Mouse (Mus musculus): ENCODE data around the gene Gng7. TPM values are rescaled to one million over a fixed set of nuclear protein-coding genes. Genes with fewer than 3 reads are reported as not detected.

Gng7 gene
- total and polyA plus RNA-seq, 3 experiments, result 0.50 to 0.68 (median 0.63) TPM

- intact Hi-C loops (cut with DNase I), result no loop called here
- TF ChIP-seq CTCF (IDR thresholded peaks at IDR 0.05) (no peak), POLR2A (IDR thresholded peaks at IDR 0.05; ENCODE audit: insufficient read depth, low read depth, low read length) (no peak), EP300 (IDR thresholded peaks at IDR 0.05; ENCODE audit: insufficient read depth, low read depth, low read length) (no peak)
- no peaks in the 10 kb centered on the region for H3K36me3 ChIP-seq (ENCODE audit: control insufficient read depth, insufficient read depth, low read length)
- no peak overlapping the region for H3K9ac ChIP-seq (ENCODE audit: low read depth, low read length)
- no peak overlapping the region for H3K4me3 ChIP-seq
- DNase-seq, result no peak
- 80% methylated on average over 15 of the region's 15 CpGs for WGBS
- H3K79me2 ChIP-seq (replicated peaks; ENCODE audit: control insufficient read depth, insufficient read depth, low read length), result no peaks in the 10 kb centered on the region
- H3K4me1 ChIP-seq (ENCODE audit: control insufficient read depth, insufficient read depth, low read length), result peaks cover 15% of the 10 kb centered on the region
- H3K27ac ChIP-seq, result no peak overlapping the region
- no peaks in the 10 kb centered on the region for H3K27me3 ChIP-seq (ENCODE audit: control insufficient read depth, insufficient read depth, low read length)
Measured at GRCm38 (mm10) chr10:80952449-80952848, 62.3 kb downstream of the Gng7 start.

GRCm38 (mm10) chr10:80951761-80952390 is 62.9 kb downstream of the Gng7 start:
- H3K79me2 ChIP-seq (replicated peaks; ENCODE audit: control insufficient read depth, insufficient read depth, low read length), result no peaks in the 10 kb centered on the region
- WGBS, result 73% methylated on average over 10 of the region's 10 CpGs
- no peak overlapping the region for H3K4me3 ChIP-seq
- no peaks in the 10 kb centered on the region for H3K36me3 ChIP-seq (ENCODE audit: control insufficient read depth, insufficient read depth, low read length)
- intact Hi-C loops (cut with DNase I), result no loop called here
- no peak overlapping the region for H3K9ac ChIP-seq (ENCODE audit: low read depth, low read length)
- no peak for DNase-seq
- TF ChIP-seq EP300 (IDR thresholded peaks at IDR 0.05; ENCODE audit: insufficient read depth, low read depth, low read length), result no peak
- no peak for TF ChIP-seq POLR2A (IDR thresholded peaks at IDR 0.05; ENCODE audit: insufficient read depth, low read depth, low read length)
- TF ChIP-seq CTCF (IDR thresholded peaks at IDR 0.05), result no peak
- H3K4me1 ChIP-seq (ENCODE audit: control insufficient read depth, insufficient read depth, low read length), result peaks cover 16% of the 10 kb centered on the region
- no peaks in the 10 kb centered on the region for H3K27me3 ChIP-seq (ENCODE audit: control insufficient read depth, insufficient read depth, low read length)
- H3K27ac ChIP-seq, result no peak overlapping the region

GRCm38 (mm10) chr10:80950314-80950713 is 64.4 kb downstream of the Gng7 start:
- Histone ChIP-seq H3K4me3 (no peak overlapping the region), H3K36me3 (ENCODE audit: control insufficient read depth, insufficient read depth, low read length) (no peaks in the 10 kb centered on the region), H3K4me1 (ENCODE audit: control insufficient read depth, insufficient read depth, low read length) (peaks cover 14% of the 10 kb centered on the region), H3K79me2 (replicated peaks; ENCODE audit: control insufficient read depth, insufficient read depth, low read length) (no peaks in the 10 kb centered on the region), H3K27me3 (ENCODE audit: control insufficient read depth, insufficient read depth, low read length) (no peaks in the 10 kb centered on the region), H3K27ac (no peak overlapping the region), H3K9ac (ENCODE audit: low read depth, low read length) (no peak overlapping the region)
- WGBS, result 60% methylated on average over 5 of the region's 5 CpGs
- intact Hi-C loops (cut with DNase I), result no loop called here
- DNase-seq, result no peak
- TF ChIP-seq CTCF (IDR thresholded peaks at IDR 0.05) (no peak), EP300 (IDR thresholded peaks at IDR 0.05; ENCODE audit: insufficient read depth, low read depth, low read length) (no peak), POLR2A (IDR thresholded peaks at IDR 0.05; ENCODE audit: insufficient read depth, low read depth, low read length) (no peak)

- no peaks in the 10 kb centered on the region for H3K36me3 ChIP-seq (ENCODE audit: control insufficient read depth, insufficient read depth, low read length)
- H3K9ac ChIP-seq (ENCODE audit: low read depth, low read length), result no peak overlapping the region
- no peaks in the 10 kb centered on the region for H3K27me3 ChIP-seq (ENCODE audit: control insufficient read depth, insufficient read depth, low read length)
- no peak for DNase-seq
- H3K4me1 ChIP-seq (ENCODE audit: control insufficient read depth, insufficient read depth, low read length), result peaks cover 10% of the 10 kb centered on the region
- no peak overlapping the region; the same call in 1 of the 2 replicates for H3K27ac ChIP-seq
- 51% methylated on average over 3 of the region's 3 CpGs for WGBS
- TF ChIP-seq POLR2A (IDR thresholded peaks at IDR 0.05; ENCODE audit: insufficient read depth, low read depth, low read length) (no peak), EP300 (IDR thresholded peaks at IDR 0.05; ENCODE audit: insufficient read depth, low read depth, low read length) (no peak), CTCF (IDR thresholded peaks at IDR 0.05) (no peak)
- H3K79me2 ChIP-seq (replicated peaks; ENCODE audit: control insufficient read depth, insufficient read depth, low read length), result no peaks in the 10 kb centered on the region
- intact Hi-C loops (cut with DNase I), result no loop called here
- no peak overlapping the region for H3K4me3 ChIP-seq
Measured at GRCm38 (mm10) chr10:80949081-80949480, 65.7 kb downstream of the Gng7 start.

GRCm38 (mm10) chr10:80948570-80948969 is 66.2 kb downstream of the Gng7 start:
- Histone ChIP-seq H3K27me3 (ENCODE audit: control insufficient read depth, insufficient read depth, low read length) (no peaks in the 10 kb centered on the region), H3K27ac (peak overlapping the region; percentile 42), H3K4me1 (ENCODE audit: control insufficient read depth, insufficient read depth, low read length) (peaks cover 10% of the 10 kb centered on the region), H3K4me3 (no peak overlapping the region), H3K79me2 (replicated peaks; ENCODE audit: control insufficient read depth, insufficient read depth, low read length) (no peaks in the 10 kb centered on the region), H3K36me3 (ENCODE audit: control insufficient read depth, insufficient read depth, low read length) (no peaks in the 10 kb centered on the region), H3K9ac (ENCODE audit: low read depth, low read length) (no peak overlapping the region)
- intact Hi-C loops (cut with DNase I), result no loop called here
- peak in 1 of 2 experiments; percentile 40 for DNase-seq
- 18% methylated on average over 6 of the region's 6 CpGs for WGBS
- no peak for TF ChIP-seq POLR2A (IDR thresholded peaks at IDR 0.05; ENCODE audit: insufficient read depth, low read depth, low read length)
- TF ChIP-seq CTCF (IDR thresholded peaks at IDR 0.05), result no peak
- TF ChIP-seq EP300 (IDR thresholded peaks at IDR 0.05; ENCODE audit: insufficient read depth, low read depth, low read length), result no peak

GRCm38 (mm10) chr10:80947802-80948201 is 66.9 kb downstream of the Gng7 start:
- no peaks in the 10 kb centered on the region for H3K79me2 ChIP-seq (replicated peaks; ENCODE audit: control insufficient read depth, insufficient read depth, low read length)
- intact Hi-C loops (cut with DNase I), result no loop called here
- 36% methylated on average over 2 of the region's 2 CpGs for WGBS
- peaks cover 10% of the 10 kb centered on the region for H3K4me1 ChIP-seq (ENCODE audit: control insufficient read depth, insufficient read depth, low read length)
- peak overlapping the region; percentile 42 for H3K27ac ChIP-seq
- no peak for TF ChIP-seq EP300 (IDR thresholded peaks at IDR 0.05; ENCODE audit: insufficient read depth, low read depth, low read length)
- TF ChIP-seq CTCF (IDR thresholded peaks at IDR 0.05), result no peak
- TF ChIP-seq POLR2A (IDR thresholded peaks at IDR 0.05; ENCODE audit: insufficient read depth, low read depth, low read length), result no peak
- peak in 1 of 2 experiments; percentile 57 for DNase-seq
- no peaks in the 10 kb centered on the region for H3K36me3 ChIP-seq (ENCODE audit: control insufficient read depth, insufficient read depth, low read length)
- H3K4me3 ChIP-seq, result no peak overlapping the region
- no peak overlapping the region for H3K9ac ChIP-seq (ENCODE audit: low read depth, low read length)
- H3K27me3 ChIP-seq (ENCODE audit: control insufficient read depth, insufficient read depth, low read length), result no peaks in the 10 kb centered on the region
